Mouse (Mus musculus): ENCODE measurements around the gene Exosc6. TPM values are rescaled to one million over a fixed set of nuclear protein-coding genes. Genes with fewer than 3 reads are reported as not detected.
"Not testable (repeated sequence)": the region's sequence is repeated elsewhere in the genome, so short reads cannot be mapped to it uniquely, and the experiment has no call there.

Gene Exosc6
- total RNA-seq, 4 experiments from 2014 or later = not detected

GRCm38 (mm10) chr8:111058946-111059572, 2.9 kb downstream of the Exosc6 start:
- DNase-seq (ENCODE audit: low spot score in 2 of 2) = no peak

- no peak for DNase-seq (ENCODE audit: low spot score in 2 of 2)
Observed at GRCm38 (mm10) chr8:111061688-111062071, 5.5 kb downstream of the Exosc6 start.

GRCm38 (mm10) chr8:111062072-111062757, 6.1 kb downstream of the Exosc6 start:
- peak; percentile 75 to 82 for DNase-seq (ENCODE audit: low spot score in 2 of 2)

GRCm38 (mm10) chr8:111062893-111063292, 6.8 kb downstream of the Exosc6 start:
- no peak for DNase-seq (ENCODE audit: low spot score in 2 of 2)

GRCm38 (mm10) chr8:111066308-111066707, 10.2 kb downstream of the Exosc6 start:
- DNase-seq (ENCODE audit: low spot score in 2 of 2) = no peak

- DNase-seq (ENCODE audit: low spot score in 2 of 2) = no peak
Observed at GRCm38 (mm10) chr8:111067439-111067838, 11.3 kb downstream of the Exosc6 start.

GRCm38 (mm10) chr8:111068660-111069059, 12.5 kb downstream of the Exosc6 start:
- DNase-seq (ENCODE audit: low spot score in 2 of 2) = not testable (repeated sequence)

GRCm38 (mm10) chr8:111075926-111076325, 19.8 kb downstream of the Exosc6 start:
- no peak for DNase-seq (ENCODE audit: low spot score in 2 of 2)

- DNase-seq (ENCODE audit: low spot score in 2 of 2) = no peak
Observed at GRCm38 (mm10) chr8:111079461-111079860, 23.3 kb downstream of the Exosc6 start.

- peak in 1 of 2 experiments; percentile 38 for DNase-seq (ENCODE audit: low spot score in 2 of 2)
Observed at GRCm38 (mm10) chr8:111079861-111080271, 23.7 kb downstream of the Exosc6 start.

- no peak for DNase-seq (ENCODE audit: low spot score in 2 of 2)
Observed at GRCm38 (mm10) chr8:111081580-111082258, 25.6 kb downstream of the Exosc6 start.

GRCm38 (mm10) chr8:111083936-111084335, 27.8 kb downstream of the Exosc6 start:
- DNase-seq (ENCODE audit: low spot score in 2 of 2) = not testable (repeated sequence)

- DNase-seq (ENCODE audit: low spot score in 2 of 2) = peak in 1 of 2 experiments; percentile 27
Observed at GRCm38 (mm10) chr8:111090126-111090525, 34.0 kb downstream of the Exosc6 start.

- peak; percentile 16 to 17 for DNase-seq (ENCODE audit: low spot score in 2 of 2)
Observed at GRCm38 (mm10) chr8:111091706-111092105, 35.6 kb downstream of the Exosc6 start.

GRCm38 (mm10) chr8:111092326-111092725, 36.2 kb downstream of the Exosc6 start, which contains the start of gene Clec18a:
TSS of gene Clec18a (minus strand) at chr8:111092426.
- not testable (repeated sequence) for DNase-seq (ENCODE audit: low spot score in 2 of 2)

- peak; percentile 84 to 90 for DNase-seq (ENCODE audit: low spot score in 2 of 2)
Observed at GRCm38 (mm10) chr8:111093865-111094718, 38.0 kb downstream of the Exosc6 start, which contains the start of gene Pdpr. TSS of gene Pdpr (plus strand) at chr8:111094630.

GRCm38 (mm10) chr8:111094719-111095302, 38.7 kb downstream of the Exosc6 start:
- DNase-seq (ENCODE audit: low spot score in 2 of 2) = peak in 1 of 2 experiments; percentile 12
